25 mouse cellular contexts compared by ENCODE assay signal in genomic region chr4:124872719-124873118, GRCm38 (mm10). TPM values are rescaled to one million over a fixed set of nuclear protein-coding genes. Genes with fewer than 3 reads are reported as not detected.
DNase-seq lines count a peak whose midpoint lies in the region; ATAC-seq and TF ChIP-seq lines count a peak whose summit lies in the region.
"Had no signal": no experiment of that assay in that cellular context is flagged by ENCODE, and none has a peak within 500 bp of the region (broad histone marks: within the 10 kb centered on the region; RNA-seq: fewer than 3 reads in every experiment).

No protein-coding gene starts in this region.

- no peak overlapping the region for H3K27ac ChIP-seq in gastrocnemius, adult 2 months
- no peak overlapping the region for H3K27ac ChIP-seq in liver, embryonic 14.5 days
- no peak overlapping the region for H3K27ac ChIP-seq in liver, embryonic 12.5 days
- no peak overlapping the region for H3K27ac ChIP-seq in embryonic facial prominence, embryonic 10.5 days (replicated peaks)
- H3K27ac ChIP-seq: limb, embryonic 10.5 days; midbrain, embryonic 15.5 days had no signal

- H3K4me3 ChIP-seq in gastrocnemius, adult 2 months, result no peak overlapping the region
- no peak overlapping the region for H3K4me3 ChIP-seq in liver, embryonic 14.5 days (ENCODE audit: insufficient read depth in 1 of 2, low read depth in 2 of 2, low read length in 2 of 2)
- H3K4me3 ChIP-seq in liver, embryonic 12.5 days, result no peak overlapping the region
- no peak overlapping the region for H3K4me3 ChIP-seq in E14TG2a.4 (replicated peaks; ENCODE audit: low read length)
- H3K4me3 ChIP-seq in embryonic facial prominence, embryonic 10.5 days, result no peak overlapping the region
- H3K4me3 ChIP-seq: limb, embryonic 10.5 days; midbrain, embryonic 15.5 days had no signal

- no peak for TF ChIP-seq EP300 in liver, embryonic 14.5 days (IDR thresholded peaks at IDR 0.05; ENCODE audit: low read depth)

- TF ChIP-seq CTCF in gastrocnemius, adult 2 months (IDR thresholded peaks at IDR 0.05), result peak; percentile 15; the same call in 1 of the 2 replicates
- peak; percentile 59 for TF ChIP-seq CTCF in liver, embryonic 14.5 days (IDR thresholded peaks at IDR 0.05; ENCODE audit: low read depth)
- peak; percentile 99 for TF ChIP-seq CTCF in E14TG2a.4 (conservative IDR thresholded peaks at IDR 0.05; ENCODE audit: low read length)

- H3K27me3 ChIP-seq in liver, embryonic 14.5 days (ENCODE audit: control insufficient read depth, insufficient read depth, low read length), result no peaks in the 10 kb centered on the region
- H3K27me3 ChIP-seq in liver, embryonic 12.5 days (replicated peaks), result no peaks in the 10 kb centered on the region
- H3K27me3 ChIP-seq in E14TG2a.4 (ENCODE audit: insufficient read depth, low read length), result no peaks in the 10 kb centered on the region; the same call in none of the 2 replicates
- no peaks in the 10 kb centered on the region for H3K27me3 ChIP-seq in embryonic facial prominence, embryonic 10.5 days (replicated peaks; ENCODE audit: low read depth, poor library complexity, severe bottlenecking)
- H3K27me3 ChIP-seq: midbrain, embryonic 15.5 days had no signal

- no peak overlapping the region for H3K9ac ChIP-seq in liver, embryonic 14.5 days (replicated peaks)
- no peak overlapping the region for H3K9ac ChIP-seq in liver, embryonic 12.5 days
- H3K9ac ChIP-seq: midbrain, embryonic 15.5 days had no signal

- intact Hi-C loops in gastrocnemius, adult 2 months (cut with DNase I), result no loop called here
- intact Hi-C loops in gastrocnemius, postnatal 14 days (cut with DNase I; ENCODE audit: low total_unique reads), result no loop called here

- WGBS in liver, embryonic 14.5 days (ENCODE audit: insufficient replicate concordance), result 93% methylated on average over 1 of the region's 1 CpGs
- 74% methylated on average over 1 of the region's 1 CpGs for WGBS in liver, embryonic 12.5 days (ENCODE audit: insufficient replicate concordance)
- WGBS in embryonic facial prominence, embryonic 10.5 days, result 88% methylated on average over 1 of the region's 1 CpGs

- DNase-seq in gastrocnemius, adult 2 months, result no peak
- DNase-seq in gastrocnemius, postnatal 14 days, result no peak
- DNase-seq in liver, embryonic 14.5 days (ENCODE audit: low read depth in 3 of 3, low spot score in 3 of 3), result no peak
- DNase-seq in R1 (ENCODE audit: low read depth, low spot score), result peak; percentile 85
- DNase-seq in embryonic facial prominence, embryonic 10.5 days (ENCODE audit: low spot score), result no peak
- no peak for DNase-seq in thymus, postnatal 36 days
- DNase-seq: cerebellum, adult 9-11 months; heart, adult 11 months; heart, postnatal 36 days; kidney, adult 18-20 months; kidney, postnatal 14 days; right cerebral cortex, postnatal 25 days; thymus, postnatal 14 days had no signal

- H3K4me2 ChIP-seq in liver, embryonic 14.5 days (ENCODE audit: low read depth), result no peak overlapping the region
- no peak overlapping the region for H3K4me2 ChIP-seq in liver, embryonic 12.5 days
- H3K4me2 ChIP-seq: liver, embryonic 11.5 days; midbrain, embryonic 15.5 days had no signal

- H3K36me3 ChIP-seq in liver, embryonic 14.5 days (replicated peaks; ENCODE audit: control insufficient read depth, insufficient read depth, low read depth), result no peaks in the 10 kb centered on the region
- H3K36me3 ChIP-seq in liver, embryonic 12.5 days, result no peaks in the 10 kb centered on the region
- H3K36me3 ChIP-seq in E14TG2a.4 (ENCODE audit: insufficient read depth, low read length), result no peaks in the 10 kb centered on the region
- no peaks in the 10 kb centered on the region for H3K36me3 ChIP-seq in embryonic facial prominence, embryonic 10.5 days (replicated peaks)
- H3K36me3 ChIP-seq: limb, embryonic 10.5 days; midbrain, embryonic 15.5 days had no signal

- no peaks in the 10 kb centered on the region for H3K4me1 ChIP-seq in liver, embryonic 14.5 days (replicated peaks; ENCODE audit: control insufficient read depth in 2 of 2, insufficient read depth in 2 of 2, low read length in 1 of 2)
- no peaks in the 10 kb centered on the region for H3K4me1 ChIP-seq in liver, embryonic 12.5 days
- 0 out of 2 replicates have a peak, but pooled peaks cover 4% of the 10 kb centered on the region for H3K4me1 ChIP-seq in E14TG2a.4 (replicated peaks; ENCODE audit: low read depth, low read length)
- no peaks in the 10 kb centered on the region for H3K4me1 ChIP-seq in embryonic facial prominence, embryonic 10.5 days
- H3K4me1 ChIP-seq: limb, embryonic 10.5 days; midbrain, embryonic 15.5 days had no signal

- H3K9me3 ChIP-seq in liver, embryonic 14.5 days (ENCODE audit: control insufficient read depth, low read length), result no peaks in the 10 kb centered on the region
- H3K9me3 ChIP-seq in liver, embryonic 12.5 days (replicated peaks), result 0 out of 2 replicates have a peak, but pooled peaks cover 6% of the 10 kb centered on the region
- no peaks in the 10 kb centered on the region for H3K9me3 ChIP-seq in E14TG2a.4 (ENCODE audit: low read length)
- 0 out of 2 replicates have a peak, but pooled peaks cover 6% of the 10 kb centered on the region for H3K9me3 ChIP-seq in embryonic facial prominence, embryonic 10.5 days
- H3K9me3 ChIP-seq: limb, embryonic 10.5 days; midbrain, embryonic 15.5 days had no signal

- ATAC-seq in liver, embryonic 14.5 days (ENCODE audit: insufficient read depth), result no peak
- no peak for ATAC-seq in liver, embryonic 12.5 days
- ATAC-seq: hindbrain, embryonic 16.5 days; midbrain, embryonic 15.5 days had no signal

RNA-seq across cellular contexts. Expression of gene Epha10, which starts 8.0 kb away (rescaled TPM):
- total RNA-seq in gastrocnemius, adult 2 months (2021), result not detected
- total RNA-seq in gastrocnemius, postnatal 14 days (2021), result not detected
- not detected in 2 replicates for polyA plus RNA-seq in liver, embryonic 14.5 days (2012; rRNA removed)
- not detected in 2 replicates for polyA plus RNA-seq in liver, embryonic 14.5 days (2014; fragmentation: Nextera tagmentation; extraction: Ambion mirVana)
- polyA plus RNA-seq in liver, embryonic 12.5 days (2016; fragmentation: Nextera tagmentation; extraction: Ambion mirVana), result 0.04 TPM in 1 of 2 replicates, not detected in the other
- 1.1 and 1.6 TPM in 2 replicates for polyA plus RNA-seq in embryonic facial prominence, embryonic 10.5 days (2016; fragmentation: Nextera tagmentation; extraction: Ambion mirVana)
- total RNA-seq: gastrocnemius, adult 8-10 months; heart, postnatal 36 days; megakaryocyte, adult 5-6 weeks; neutrophil, adult 5-6 weeks had no signal
- polyA plus RNA-seq: heart, embryonic 14.5 days; liver, embryonic 11.5 days; lung, embryonic 16.5 days; spleen, adult 2 months had no signal

RNA-seq across cellular contexts. Expression of gene Maneal, which starts 10.7 kb away (rescaled TPM):
- under 1 TPM; 0.31 to 0.46 TPM for total RNA-seq in gastrocnemius, adult 2 months (2021)
- under 1 TPM; 0.16 TPM for total RNA-seq in gastrocnemius, postnatal 14 days (2021)
- polyA plus RNA-seq in liver, embryonic 14.5 days (2012; rRNA removed), result 0.06 and 0.08 TPM in 2 replicates
- polyA plus RNA-seq in liver, embryonic 14.5 days (2014; fragmentation: Nextera tagmentation; extraction: Ambion mirVana), result 0.06 TPM in 1 of 2 replicates, not detected in the other
- 0.06 and 0.08 TPM in 2 replicates for polyA plus RNA-seq in liver, embryonic 12.5 days (2016; fragmentation: Nextera tagmentation; extraction: Ambion mirVana)
- polyA plus RNA-seq in embryonic facial prominence, embryonic 10.5 days (2016; fragmentation: Nextera tagmentation; extraction: Ambion mirVana), result 1.0 and 1.2 TPM in 2 replicates
- total RNA-seq: megakaryocyte, adult 5-6 weeks; neutrophil, adult 5-6 weeks had no signal

RNA-seq across cellular contexts. Expression of gene 1110065P20Rik, which starts 21.7 kb away (rescaled TPM):
- 10 to 100 TPM; 18.4 to 23.0 TPM for total RNA-seq in gastrocnemius, adult 2 months (2021)
- 10 to 100 TPM; 20.2 to 21.4 TPM for total RNA-seq in gastrocnemius, postnatal 14 days (2021)
- polyA plus RNA-seq in liver, embryonic 14.5 days (2012; rRNA removed), result 10.6 and 11.9 TPM in 2 replicates
- 15.2 and 15.4 TPM in 2 replicates for polyA plus RNA-seq in liver, embryonic 14.5 days (2014; fragmentation: Nextera tagmentation; extraction: Ambion mirVana)
- 22.9 and 25.0 TPM in 2 replicates for polyA plus RNA-seq in liver, embryonic 12.5 days (2016; fragmentation: Nextera tagmentation; extraction: Ambion mirVana)
- 38.9 and 40.3 TPM in 2 replicates for polyA plus RNA-seq in embryonic facial prominence, embryonic 10.5 days (2016; fragmentation: Nextera tagmentation; extraction: Ambion mirVana)

RNA-seq across cellular contexts. Expression of gene Yrdc, which starts 22.2 kb away (rescaled TPM):
- 10 to 100 TPM in 1 of 2 experiments, 1 to 10 TPM in 1; 9.4 to 11.4 TPM for total RNA-seq in gastrocnemius, adult 2 months (2021)
- 1 to 10 TPM; 7.9 to 8.4 TPM for total RNA-seq in gastrocnemius, postnatal 14 days (2021)
- polyA plus RNA-seq in liver, embryonic 14.5 days (2012; rRNA removed), result 19.0 and 20.9 TPM in 2 replicates
- 21.7 and 21.9 TPM in 2 replicates for polyA plus RNA-seq in liver, embryonic 14.5 days (2014; fragmentation: Nextera tagmentation; extraction: Ambion mirVana)
- 39.6 and 43.1 TPM in 2 replicates for polyA plus RNA-seq in liver, embryonic 12.5 days (2016; fragmentation: Nextera tagmentation; extraction: Ambion mirVana)
- polyA plus RNA-seq in embryonic facial prominence, embryonic 10.5 days (2016; fragmentation: Nextera tagmentation; extraction: Ambion mirVana), result 40.4 and 41.1 TPM in 2 replicates

Comparison
In these comparisons a context has a peak if more than half of its experiments do, and no peak if none do; other contexts are left out.
1. CTCF ChIP-seq: peak in every context shown above with its lines; median percentile 99 in E14TG2a.4; 59 in liver, embryonic 14.5 days; 15 in gastrocnemius, adult 2 months.